Mouse (Mus musculus): ENCODE measurements around the gene 2310009B15Rik.
"Not testable (repeated sequence)": the region's sequence is repeated elsewhere in the genome, so short reads cannot be mapped to it uniquely, and the experiment has no call there.

DNA sequence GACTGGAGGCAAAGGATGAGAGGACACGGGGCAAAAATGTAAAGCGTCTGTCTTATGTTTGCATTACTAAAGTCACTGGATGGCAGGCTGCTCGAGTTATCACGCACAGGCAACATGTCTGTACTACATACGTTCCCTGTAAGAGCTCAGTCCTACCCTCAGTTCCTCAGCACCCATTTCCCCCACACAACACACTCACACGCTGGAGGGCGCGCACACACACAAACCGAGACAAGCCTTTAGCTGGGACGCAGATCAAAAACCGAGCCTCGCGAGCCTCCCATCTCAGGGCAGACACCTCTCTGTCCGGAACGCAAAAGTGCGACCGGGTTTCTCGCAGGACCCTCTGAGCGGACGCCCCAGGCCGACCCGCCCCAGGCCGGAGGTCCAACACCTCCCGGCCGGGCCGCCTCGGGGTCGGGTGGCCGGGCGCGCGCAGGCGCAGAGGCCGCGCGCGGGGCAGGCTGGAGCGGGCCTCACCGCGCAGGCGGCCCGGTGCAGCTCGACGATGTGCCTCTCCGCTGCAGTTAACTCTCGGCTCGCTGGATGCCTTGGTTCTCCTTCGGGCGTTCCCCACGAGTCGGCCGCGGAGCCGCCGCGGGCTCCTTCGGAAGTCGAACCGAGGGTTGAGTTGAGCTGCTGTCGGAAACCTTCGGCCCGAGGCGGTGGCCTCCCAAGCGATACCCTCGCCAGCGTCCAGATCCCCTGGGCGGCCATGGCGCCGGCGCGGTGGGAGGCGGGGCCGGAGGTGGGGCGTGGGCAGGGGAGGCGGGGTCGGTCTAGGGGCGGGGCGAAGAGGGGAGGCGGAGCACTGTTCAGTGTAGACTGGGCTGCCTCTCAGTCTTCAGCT, at the start of gene 2310009B15Rik:
- TF ChIP-seq JUND (IDR thresholded peaks at IDR 0.05; ENCODE audit: low read depth, low read length); GATA1 (IDR thresholded peaks at IDR 0.05; ENCODE audit: low read depth, low read length); MAFK (IDR thresholded peaks at IDR 0.05; ENCODE audit: borderline replicate concordance, low read depth, low read length); MEF2A (IDR thresholded peaks at IDR 0.05; ENCODE audit: extremely low read depth, insufficient replicate concordance, low read depth, low read length, poor library complexity, severe bottlenecking); POLR2AphosphoS2 (IDR thresholded peaks at IDR 0.05; ENCODE audit: low read length); ZC3H11A (IDR thresholded peaks at IDR 0.05; ENCODE audit: low read depth, low read length): not testable (repeated sequence)
